Mouse (Mus musculus) CH12.LX (cell line): ENCODE data around the gene Carhsp1. TPM values are rescaled to one million over a fixed set of nuclear protein-coding genes. Genes with fewer than 3 reads are reported as not detected.
A peak's percentile ranks its signal among the peaks of the same experiment; 100 is the strongest.

Experiments
- DNase-seq: peaks from one replicate; pipeline ENCODE4 v3.0.0-alpha.2; 2013; ENCODE audit errors: extremely low read depth
- H3K27ac ChIP-seq: 2 replicates; pipeline ENCODE4 v1.5.1; 2012; ENCODE audit warnings: low read depth, mild to moderate bottlenecking, control low read depth, moderate library complexity; ENCODE audit not compliant: insufficient read depth
- H3K27me3 ChIP-seq: replicated peaks from 2 replicates; pipeline ENCODE3; 2012; ENCODE audit warnings: inconsistent platforms
- H3K36me3 ChIP-seq, 2 experiments: replicated peaks in 1 of 2; 2 replicates each; pipeline versions ENCODE3 to v1.6.1; 2012; ENCODE audit warnings: inconsistent platforms in 1 of 2, low read length in 1 of 2, mild to moderate bottlenecking in 1 of 2, mixed read lengths in 1 of 2, moderate library complexity in 1 of 2; ENCODE audit not compliant: control insufficient read depth in 1 of 2, insufficient read depth in 1 of 2
- H3K4me1 ChIP-seq, 2 experiments: 2 replicates each; pipeline ENCODE4 v1.6.1; 2012; ENCODE audit warnings: inconsistent platforms in 1 of 2, moderate library complexity in 1 of 2; ENCODE audit not compliant: insufficient read depth in 2 of 2, control insufficient read depth in 1 of 2
- H3K4me2 ChIP-seq: 2 replicates; pipeline ENCODE4 v1.6.1; 2012; ENCODE audit warnings: low read depth, mild to moderate bottlenecking, control low read depth; ENCODE audit not compliant: poor library complexity, insufficient read depth, severe bottlenecking
- H3K4me3 ChIP-seq, 3 experiments: fragments of 150-350 bp in 1 of 3; sonication (generic) in 1 of 3; replicated peaks in 1 of 3; 2 replicates each; pipeline versions ENCODE3 to v1.5.1; 2011 to 2012; ENCODE audit warnings: low read depth in 2 of 3, low read length in 2 of 3, mild to moderate bottlenecking in 2 of 3, moderate library complexity in 2 of 3, control low read depth in 1 of 3, improper control_type of control experiment in 1 of 3, inconsistent platforms in 1 of 3, mixed read lengths in 1 of 3; ENCODE audit not compliant: poor library complexity in 1 of 3
- H3K79me2 ChIP-seq: replicated peaks from 2 replicates; pipeline ENCODE4 v1.6.1; 2012; ENCODE audit warnings: mild to moderate bottlenecking, moderate library complexity; ENCODE audit not compliant: control insufficient read depth, poor library complexity, insufficient read depth, severe bottlenecking; ENCODE audit errors: extremely low read depth
- H3K9ac ChIP-seq: 2 replicates; pipeline ENCODE4 v1.6.1; 2012; ENCODE audit warnings: low read depth, mild to moderate bottlenecking, control low read depth, moderate library complexity; ENCODE audit not compliant: insufficient read depth
- H3K9me3 ChIP-seq: replicated peaks from 2 replicates; pipeline ENCODE3; 2012; ENCODE audit warnings: low read length, inconsistent platforms, mixed read lengths
- BHLHE40 ChIP-seq: IDR thresholded peaks from 2 replicates; pipeline ENCODE4 v1.6.1; 2011; ENCODE audit warnings: mild to moderate bottlenecking, low read depth, low read length, improper control_type of control experiment
- CTCF ChIP-seq, 2 experiments: IDR thresholded peaks in 1 of 2; conservative IDR thresholded peaks in 1 of 2; 2 replicates each; pipeline ENCODE4 v1.5.1; 2011 to 2012; ENCODE audit warnings: low read depth in 2 of 2, low read length in 2 of 2, improper control_type of control experiment in 1 of 2, inconsistent platforms in 1 of 2, mild to moderate bottlenecking in 1 of 2, moderate library complexity in 1 of 2
- ELF1 ChIP-seq: IDR thresholded peaks from 2 replicates; pipeline ENCODE4 v1.6.1; 2014; ENCODE audit warnings: low read depth, mild to moderate bottlenecking, inconsistent platforms, low read length, improper control_type of control experiment
- IRF4 ChIP-seq: IDR thresholded peaks from 2 replicates; pipeline ENCODE4 v1.6.1; 2014; ENCODE audit warnings: low read depth, mild to moderate bottlenecking, inconsistent platforms, low read length, improper control_type of control experiment
- KAT2A ChIP-seq: IDR thresholded peaks from 2 replicates; pipeline ENCODE4 v1.6.1; 2012; ENCODE audit warnings: low read length, improper control_type of control experiment, inconsistent platforms; ENCODE audit not compliant: insufficient replicate concordance
- MAX ChIP-seq: IDR thresholded peaks from 2 replicates; pipeline ENCODE4 v1.6.1; 2011; ENCODE audit warnings: low read length, improper control_type of control experiment
- MAZ ChIP-seq: IDR thresholded peaks from 2 replicates; pipeline ENCODE4 v1.6.1; 2012; ENCODE audit warnings: low read depth, mild to moderate bottlenecking, inconsistent platforms, low read length, improper control_type of control experiment, moderate library complexity
- MEF2A ChIP-seq: IDR thresholded peaks from 2 replicates; pipeline ENCODE4 v1.6.1; 2014; ENCODE audit warnings: low read depth, mild to moderate bottlenecking, inconsistent platforms, low read length, improper control_type of control experiment, borderline replicate concordance
- MXI1 ChIP-seq: IDR thresholded peaks from 2 replicates; pipeline ENCODE4 v1.6.1; 2011; ENCODE audit warnings: mild to moderate bottlenecking, low read depth, low read length, improper control_type of control experiment
- MYC ChIP-seq: IDR thresholded peaks from 2 replicates; pipeline ENCODE4 v1.6.1; 2011; ENCODE audit warnings: low read depth, mild to moderate bottlenecking, improper control_type of control experiment, low read length
- NELFE ChIP-seq: IDR thresholded peaks from 2 replicates; pipeline ENCODE4 v1.6.1; 2011; ENCODE audit warnings: low read depth, low read length, improper control_type of control experiment
- NRF1 ChIP-seq: IDR thresholded peaks from 2 replicates; pipeline ENCODE4 v1.6.1; 2014; ENCODE audit warnings: low read depth, mild to moderate bottlenecking, inconsistent platforms, low read length, improper control_type of control experiment, moderate library complexity
- RAD21 ChIP-seq: IDR thresholded peaks from 2 replicates; pipeline ENCODE4 v1.6.1; 2011; ENCODE audit warnings: low read depth, mild to moderate bottlenecking, low read length, improper control_type of control experiment, moderate library complexity
- SMC3 ChIP-seq: IDR thresholded peaks from 2 replicates; pipeline ENCODE4 v1.6.1; 2011; ENCODE audit warnings: low read depth, low read length, improper control_type of control experiment
- TBP ChIP-seq: conservative IDR thresholded peaks from 2 replicates; pipeline ENCODE4 v1.6.1; 2011; ENCODE audit warnings: low read depth, low read length, improper control_type of control experiment
- TCF12 ChIP-seq: IDR thresholded peaks from 2 replicates; pipeline ENCODE4 v1.6.1; 2014; ENCODE audit warnings: low read depth, mild to moderate bottlenecking, inconsistent platforms, low read length, improper control_type of control experiment
- USF1 ChIP-seq: IDR thresholded peaks from 2 replicates; pipeline ENCODE4 v1.6.1; 2014; ENCODE audit warnings: low read depth, mild to moderate bottlenecking, inconsistent platforms, low read length, improper control_type of control experiment
- USF2 ChIP-seq: conservative IDR thresholded peaks from 2 replicates; pipeline ENCODE4 v1.6.1; 2011; ENCODE audit warnings: low read depth, low read length, improper control_type of control experiment
- ZC3H11A ChIP-seq: IDR thresholded peaks from 2 replicates; pipeline ENCODE4 v1.6.1; 2012; ENCODE audit warnings: low read depth, mild to moderate bottlenecking, inconsistent platforms, low read length, improper control_type of control experiment
- ZKSCAN1 ChIP-seq: IDR thresholded peaks from 2 replicates; pipeline ENCODE4 v1.6.1; 2012; ENCODE audit warnings: low read depth, inconsistent platforms, low read length, improper control_type of control experiment, borderline replicate concordance
- ZNF384 ChIP-seq: IDR thresholded peaks from 2 replicates; pipeline ENCODE4 v1.6.1; 2012; ENCODE audit warnings: low read depth, low read length, improper control_type of control experiment, inconsistent platforms
- dilution Hi-C: fragments of 300-500 bp; cut with MboI; formaldehyde crosslinking; loops from 2 replicates; pipeline ENCODE4 v1.14.3; 2020; ENCODE audit warnings: low sequenced_read_pairs; ENCODE audit not compliant: extremely low pct_unique_long_range_greater_than_20kb, extremely low pct_ligation_motif_present
- in situ Hi-C: fragments of 300-500 bp; cut with MboI; formaldehyde crosslinking; loops from 3 replicates; pipeline ENCODE4 v1.14.3; 2019; ENCODE audit warnings: low sequenced_read_pairs, low pct_ligation_motif_present, low pct_unique_long_range_greater_than_20kb, mixed read lengths
- polyA plus RNA-seq: library from polyadenylated mRNA; unstranded; fragments of >175 nt; gene quantifications from 2 replicates; pipeline ENCODE4 v1.2.1, GENCODE M21; 2012; ENCODE audit warnings: low read depth; ENCODE audit not compliant: insufficient read length
- total RNA-seq, 2 experiments: library from RNA; depleted of rRNA; stranded (reverse); fragments of 300-350 nt in 1 of 2; fragments of >200 nt in 1 of 2; gene quantifications; 2 replicates each; pipeline ENCODE4 v1.2.3; 2012 to 2014

Carhsp1 gene
- total and polyA plus RNA-seq, 3 experiments = 26.0 to 29.7 (median 26.2) TPM

DNA sequence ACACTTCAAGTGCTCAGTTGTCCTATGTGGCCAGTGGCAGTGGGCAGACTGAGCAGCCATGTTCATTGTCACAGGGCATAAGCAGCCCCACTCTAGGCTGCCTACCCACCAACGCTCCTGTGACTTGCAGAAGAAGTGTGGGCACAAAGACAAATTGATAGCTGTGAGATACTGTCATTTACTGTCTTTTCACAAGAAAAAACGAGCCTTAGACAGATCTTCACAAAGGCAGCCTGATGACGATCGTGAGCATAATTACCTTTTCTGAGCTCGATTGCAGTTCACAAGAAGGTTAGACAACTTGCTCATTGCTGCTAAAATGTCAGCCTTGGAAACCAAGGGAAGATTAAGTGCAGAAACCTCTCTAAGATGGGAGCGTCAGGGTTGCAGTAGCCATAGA lies 16.8 kb downstream of the Carhsp1 start:
- no peak for TF ChIP-seq MXI1

DNA sequence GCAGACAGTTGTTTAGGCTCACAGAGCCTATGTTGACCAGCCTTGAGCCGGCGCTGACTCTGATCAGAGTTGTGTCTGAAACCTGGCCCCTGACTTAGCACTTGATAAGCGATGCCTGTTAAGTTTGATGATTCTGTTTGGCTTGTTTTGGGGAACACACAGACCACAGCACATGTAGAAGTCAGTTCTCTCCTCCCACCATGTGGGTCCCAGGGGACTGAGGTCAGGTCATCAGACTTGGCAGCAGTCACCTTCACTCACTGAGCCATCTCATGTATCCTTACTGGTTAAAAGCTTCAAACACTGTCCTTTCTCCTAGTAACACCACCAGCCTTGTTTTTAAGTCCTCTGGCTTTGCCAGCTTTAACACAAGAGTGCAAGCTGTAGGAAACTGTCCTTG lies 21.9 kb downstream of the Carhsp1 start:
- no peak for TF ChIP-seq TBP
- TF ChIP-seq, all 38 proteins: peak for 0
- Histone ChIP-seq H3K4me3 (no peak overlapping the region), H3K9ac (no peak overlapping the region), H3K36me3 (peaks cover 83 to 98% of the 10 kb centered on the region in 2 experiments), H3K27ac (no peak overlapping the region), H3K9me3 (no peaks in the 10 kb centered on the region), H3K4me2 (no peak overlapping the region), H3K79me2 (no peaks in the 10 kb centered on the region), H3K4me1 (peaks cover 3 to 9% of the 10 kb centered on the region in 2 experiments; a peak in 3 of 4 replicates), H3K27me3 (no peaks in the 10 kb centered on the region)
- peak; percentile 55 for DNase-seq
- dilution Hi-C loops (no loop called here), in situ Hi-C loops (no loop called here)

More for the DNA sequence above, 16.8 kb downstream of the Carhsp1 start:
- Histone ChIP-seq H3K27me3 (no peaks in the 10 kb centered on the region), H3K36me3 (peaks cover 82 to 98% of the 10 kb centered on the region in 2 experiments), H3K4me1 (peaks cover under 1 to 1% of the 10 kb centered on the region in 2 experiments; a peak in 3 of 4 replicates), H3K4me2 (no peak overlapping the region), H3K27ac (no peak overlapping the region), H3K9me3 (no peaks in the 10 kb centered on the region), H3K4me3 (no peak overlapping the region), H3K9ac (no peak overlapping the region), H3K79me2 (no peaks in the 10 kb centered on the region)
- no peak for DNase-seq
- in situ Hi-C loops (no loop called here), dilution Hi-C loops (no loop called here)

DNA sequence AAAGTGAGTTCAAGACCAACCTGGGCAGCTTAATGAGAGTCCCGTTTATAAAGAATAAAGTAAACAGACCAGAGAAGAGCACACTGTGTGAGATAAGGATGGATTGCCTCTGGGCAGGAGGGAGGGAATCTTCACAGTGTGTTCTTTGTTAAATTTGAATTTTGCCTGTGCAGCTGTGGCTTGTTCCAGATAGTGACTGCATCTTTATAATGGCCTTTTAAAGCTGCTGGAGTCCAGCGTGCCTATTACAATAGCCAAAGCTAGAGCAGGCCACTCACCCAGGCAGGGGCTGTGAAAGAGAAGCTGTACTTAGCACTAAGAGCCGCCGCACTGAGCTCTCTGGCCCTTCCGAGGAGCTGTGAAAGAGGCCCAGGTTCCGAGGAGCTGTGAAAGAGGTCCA lies 26.4 kb downstream of the Carhsp1 start:
- in situ Hi-C loops = no loop called here
- no peak overlapping the region for H3K9ac ChIP-seq
- H3K4me3 ChIP-seq = no peak overlapping the region
- no peaks in the 10 kb centered on the region for H3K27me3 ChIP-seq
- DNase-seq = no peak
- peaks cover 3 to 9% of the 10 kb centered on the region in 2 experiments; a peak in 3 of 4 replicates for H3K4me1 ChIP-seq
- H3K27ac ChIP-seq = no peak overlapping the region
- no peaks in the 10 kb centered on the region for H3K9me3 ChIP-seq
- dilution Hi-C loops = no loop called here
- H3K4me2 ChIP-seq = no peak overlapping the region
- H3K36me3 ChIP-seq = peaks cover 67 to 97% of the 10 kb centered on the region in 2 experiments
- H3K79me2 ChIP-seq = no peaks in the 10 kb centered on the region
- TF ChIP-seq TCF12 (no peak), MAX (no peak), ZNF384 (no peak), KAT2A (no peak), MXI1 (no peak), MYC (no peak), RAD21 (no peak), BHLHE40 (no peak), SMC3 (no peak), IRF4 (no peak), ELF1 (no peak), MEF2A (no peak), USF2 (no peak), NELFE (no peak), NRF1 (no peak), CTCF (conservative IDR thresholded peaks at IDR 0.05 in 1 of 2, IDR thresholded peaks at IDR 0.05 in 1 of 2; ENCODE audit: low read depth in 2 of 2, low read length in 2 of 2) (no peak), ZKSCAN1 (no peak), USF1 (no peak), MAZ (no peak), ZC3H11A (no peak)
